Mouse (Mus musculus) granulocyte monocyte progenitor cell, adult 5-6 weeks (primary cell): Measurements from ENCODE around the gene Apoa1. TPM values are rescaled to one million over a fixed set of nuclear protein-coding genes. Genes with fewer than 3 reads are reported as not detected.

ENCODE experiments used
- ATAC-seq: replicated peaks from 2 replicates; pipeline ENCODE4 v1.8.0; 2016; ENCODE audit warnings: mild to moderate bottlenecking, moderate TSS enrichment, inconsistent platforms; ENCODE audit not compliant: poor library complexity, severe bottlenecking
- total RNA-seq, 2 experiments: library from RNA; stranded (forward) in 1 of 2; stranded (reverse) in 1 of 2; fragments of 200-712, 200-1000 nt in 1 of 2; fragments of >200 nt in 1 of 2; fragmentation: Nextera tagmentation in 1 of 2; gene quantifications; 2 replicates each; pipeline ENCODE4 v1.2.3; 2014 to 2017

Apoa1 gene
- total RNA-seq, 2 experiments from 2014 or later = not detected

GRCm38 (mm10) chr9:46256177-46256576 is 27.8 kb downstream of the Apoa1 start:
- ATAC-seq = no peak

- ATAC-seq = no peak
Observed at GRCm38 (mm10) chr9:46256658-46257385, 28.4 kb downstream of the Apoa1 start.

GRCm38 (mm10) chr9:46257546-46257945 is 29.2 kb downstream of the Apoa1 start:
- ATAC-seq = peak; percentile 89

GRCm38 (mm10) chr9:46259111-46259510 is 30.7 kb downstream of the Apoa1 start:
- ATAC-seq = no peak

- ATAC-seq = 0 out of 2 replicates have a peak, but pooled peaks have one; percentile 31
Observed at GRCm38 (mm10) chr9:46261131-46261530, 32.8 kb downstream of the Apoa1 start.

GRCm38 (mm10) chr9:46268343-46268873 is 40.0 kb downstream of the Apoa1 start, which contains the start of gene Apoa5:
Apoa5 (plus strand) TSS chr9:46268633.
- no peak for ATAC-seq

- ATAC-seq = no peak
Observed at GRCm38 (mm10) chr9:46269125-46269524, 40.7 kb downstream of the Apoa1 start.

GRCm38 (mm10) chr9:46270782-46271181 is 42.4 kb downstream of the Apoa1 start:
- no peak for ATAC-seq

- ATAC-seq = no peak; the same call in 1 of the 2 replicates
Observed at GRCm38 (mm10) chr9:46272070-46272469, 43.7 kb downstream of the Apoa1 start.

GRCm38 (mm10) chr9:46272677-46273454 is 44.5 kb downstream of the Apoa1 start, which contains the start of gene Zpr1:
Zpr1 (plus strand) TSS chr9:46273064.
- peak; percentile 94 for ATAC-seq

GRCm38 (mm10) chr9:46274494-46274893 is 46.1 kb downstream of the Apoa1 start:
- no peak for ATAC-seq

Other genes with a start within 250 kb of the Apoa1 start
- 30.6 and 32.3 TPM in 2 replicates for gene Pafah1b2, start 215.9 kb upstream of the Apoa1 start, total RNA-seq (2014; fragmentation: Nextera tagmentation)
- gene Pafah1b2, start 215.9 kb upstream of the Apoa1 start, total RNA-seq (2017) = 88.9 and 95.7 TPM in 2 replicates
- 35.8 and 59.8 TPM in 2 replicates for gene Sik3, start 215.8 kb upstream of the Apoa1 start, total RNA-seq (2014; fragmentation: Nextera tagmentation)
- 12.7 and 16.5 TPM in 2 replicates for gene Sik3, start 215.8 kb upstream of the Apoa1 start, total RNA-seq (2017)
- not detected in 2 replicates for gene Apoc3, start 7.1 kb downstream of the Apoa1 start, total RNA-seq (2014; fragmentation: Nextera tagmentation)
- gene Apoc3, start 7.1 kb downstream of the Apoa1 start, total RNA-seq (2017) = not detected in 2 replicates
- not detected in 2 replicates for gene Apoa4, start 12.1 kb downstream of the Apoa1 start, total RNA-seq (2014; fragmentation: Nextera tagmentation)
- gene Apoa4, start 12.1 kb downstream of the Apoa1 start, total RNA-seq (2017) = not detected in 2 replicates
- not detected in 2 replicates for gene Apoa5, start 40.1 kb downstream of the Apoa1 start, total RNA-seq (2014; fragmentation: Nextera tagmentation)
- gene Apoa5, start 40.1 kb downstream of the Apoa1 start, total RNA-seq (2017) = not detected in 2 replicates
- gene Zpr1, start 44.5 kb downstream of the Apoa1 start, total RNA-seq (2014; fragmentation: Nextera tagmentation) = 28.1 and 50.4 TPM in 2 replicates
- 36.1 and 42.8 TPM in 2 replicates for gene Zpr1, start 44.5 kb downstream of the Apoa1 start, total RNA-seq (2017)
- gene Bud13, start 54.4 kb downstream of the Apoa1 start, total RNA-seq (2014; fragmentation: Nextera tagmentation) = 22.3 and 28.0 TPM in 2 replicates
- gene Bud13, start 54.4 kb downstream of the Apoa1 start, total RNA-seq (2017) = 15.6 and 16.2 TPM in 2 replicates
- not detected in 2 replicates for gene 4931429L15Rik, start 91.4 kb downstream of the Apoa1 start, total RNA-seq (2014; fragmentation: Nextera tagmentation)
- gene 4931429L15Rik, start 91.4 kb downstream of the Apoa1 start, total RNA-seq (2017) = not detected in 2 replicates